Mouse (Mus musculus): Measurements from ENCODE around the gene Cntnap1. TPM values are rescaled to one million over a fixed set of nuclear protein-coding genes. Genes with fewer than 3 reads are reported as not detected.

The Cntnap1 gene
- polyA plus RNA-seq, 1 experiment from 2014 or later = 1.2 TPM

- Histone ChIP-seq H3K9me3 (no peaks in the 10 kb centered on the region), H3K27ac (no peak overlapping the region), H3K4me2 (peak overlapping the region; percentile 70), H3K9ac (no peak overlapping the region), H3K36me3 (peaks cover 53% of the 10 kb centered on the region), H3K27me3 (peaks cover 85% of the 10 kb centered on the region), H3K4me3 (peak overlapping the region; percentile 42), H3K4me1 (peaks cover 45% of the 10 kb centered on the region)
- 0 out of 2 replicates have a peak, but pooled peaks have one; percentile 27 for ATAC-seq (ENCODE audit: insufficient number of reproducible peaks, insufficient read depth, low FRiP score, low TSS enrichment, low read depth)
- WGBS = 15% methylated on average over 35 of the region's 35 CpGs
Observed at GRCm38 (mm10) chr11:101164677-101165580, 5.4 kb upstream of the Cntnap1 start.

- Histone ChIP-seq H3K27ac (no peak overlapping the region), H3K27me3 (peaks cover 92% of the 10 kb centered on the region), H3K9me3 (no peaks in the 10 kb centered on the region), H3K36me3 (peaks cover 49% of the 10 kb centered on the region), H3K9ac (no peak overlapping the region), H3K4me3 (peak overlapping the region; percentile 7; the same call in 1 of the 2 replicates), H3K4me1 (peaks cover 53% of the 10 kb centered on the region), H3K4me2 (0 out of 2 replicates have a peak overlapping the region, but pooled peaks have one; percentile 14)
- no peak for ATAC-seq (ENCODE audit: insufficient number of reproducible peaks, insufficient read depth, low FRiP score, low TSS enrichment, low read depth)
- WGBS = 37% methylated on average over 14 of the region's 14 CpGs
Observed at GRCm38 (mm10) chr11:101166357-101166756, 4.0 kb upstream of the Cntnap1 start.

GRCm38 (mm10) chr11:101167211-101167962 is 2.9 kb upstream of the Cntnap1 start:
- Histone ChIP-seq H3K36me3 (peaks cover 39% of the 10 kb centered on the region), H3K4me1 (peaks cover 60% of the 10 kb centered on the region)
- WGBS = 50% methylated on average over 19 of the region's 19 CpGs

GRCm38 (mm10) chr11:101167963-101168300 is 2.4 kb upstream of the Cntnap1 start:
- Histone ChIP-seq H3K4me1 (peaks cover 63% of the 10 kb centered on the region), H3K4me2 (no peak overlapping the region), H3K9ac (no peak overlapping the region), H3K9me3 (no peaks in the 10 kb centered on the region), H3K4me3 (0 out of 2 replicates have a peak overlapping the region, but pooled peaks have one; percentile 1), H3K27ac (no peak overlapping the region), H3K27me3 (peaks cover 79% of the 10 kb centered on the region), H3K36me3 (peaks cover 35% of the 10 kb centered on the region)
- WGBS = 51% methylated on average over 8 of the region's 8 CpGs
- ATAC-seq (ENCODE audit: insufficient number of reproducible peaks, insufficient read depth, low FRiP score, low TSS enrichment, low read depth) = no peak

More at GRCm38 (mm10) chr11:101167211-101167962, 2.9 kb upstream of the Cntnap1 start:
- 0 out of 2 replicates have a peak overlapping the region, but pooled peaks have one; percentile 9 for H3K4me3 ChIP-seq
- no peaks in the 10 kb centered on the region for H3K9me3 ChIP-seq
- no peak for ATAC-seq (ENCODE audit: insufficient number of reproducible peaks, insufficient read depth, low FRiP score, low TSS enrichment, low read depth)
- H3K9ac ChIP-seq = no peak overlapping the region
- peaks cover 83% of the 10 kb centered on the region for H3K27me3 ChIP-seq
- H3K4me2 ChIP-seq = no peak overlapping the region
- no peak overlapping the region for H3K27ac ChIP-seq

GRCm38 (mm10) chr11:101168301-101168980 is 1.9 kb upstream of the Cntnap1 start:
- ATAC-seq (ENCODE audit: insufficient number of reproducible peaks, insufficient read depth, low FRiP score, low TSS enrichment, low read depth) = no peak
- peaks cover 79% of the 10 kb centered on the region for H3K27me3 ChIP-seq
- H3K27ac ChIP-seq = no peak overlapping the region
- H3K9me3 ChIP-seq = no peaks in the 10 kb centered on the region
- peak overlapping the region; percentile 92 for H3K4me2 ChIP-seq
- WGBS = 59% methylated on average over 15 of the region's 18 CpGs
- H3K9ac ChIP-seq = no peak overlapping the region
- peaks cover 66% of the 10 kb centered on the region for H3K4me1 ChIP-seq
- H3K4me3 ChIP-seq = 0 out of 2 replicates have a peak overlapping the region, but pooled peaks have one; percentile 1
- peaks cover 30% of the 10 kb centered on the region for H3K36me3 ChIP-seq

- peak overlapping the region; percentile 76 for H3K4me3 ChIP-seq
- H3K4me2 ChIP-seq = peak overlapping the region; percentile 92
- peaks cover 24% of the 10 kb centered on the region for H3K36me3 ChIP-seq
- peaks cover 79% of the 10 kb centered on the region for H3K27me3 ChIP-seq
- ATAC-seq (ENCODE audit: insufficient number of reproducible peaks, insufficient read depth, low FRiP score, low TSS enrichment, low read depth) = no peak
- peaks cover 66% of the 10 kb centered on the region for H3K4me1 ChIP-seq
- no peak overlapping the region for H3K27ac ChIP-seq
- H3K9me3 ChIP-seq = no peaks in the 10 kb centered on the region
- peak overlapping the region; percentile 79 for H3K9ac ChIP-seq
- WGBS = 14% methylated on average over 17 of the region's 17 CpGs
Observed at GRCm38 (mm10) chr11:101169301-101170107, 819 bp upstream of the Cntnap1 start.

GRCm38 (mm10) chr11:101170811-101171610 is 688 bp downstream of the Cntnap1 start, which contains the start of gene Plekhh3:
Gene Plekhh3 (minus strand): TSS chr11:101171351.
- Histone ChIP-seq H3K4me3 (peak within 1 kb of the TSS; percentile 76), H3K27me3 (peaks cover 78% of the 10 kb centered on the region), H3K4me2 (peak within 1 kb of the TSS; percentile 92), H3K27ac (peak within 1 kb of the TSS; percentile 87), H3K9me3 (no peaks in the 10 kb centered on the region), H3K36me3 (peaks cover 18% of the 10 kb centered on the region), H3K9ac (peak within 1 kb of the TSS; percentile 79), H3K4me1 (peaks cover 66% of the 10 kb centered on the region)
- ATAC-seq (ENCODE audit: insufficient number of reproducible peaks, insufficient read depth, low FRiP score, low TSS enrichment, low read depth) = peak; percentile 94
- under 1% methylated on average over 50 of the region's 50 CpGs for WGBS

GRCm38 (mm10) chr11:101171721-101172433 is 1.6 kb downstream of the Cntnap1 start:
- H3K4me2 ChIP-seq = peak overlapping the region; percentile 92
- H3K36me3 ChIP-seq = peaks cover 11% of the 10 kb centered on the region
- peaks cover 78% of the 10 kb centered on the region for H3K27me3 ChIP-seq
- H3K9ac ChIP-seq = peak overlapping the region; percentile 71
- H3K4me3 ChIP-seq = peak overlapping the region; percentile 76
- peak overlapping the region; percentile 87 for H3K27ac ChIP-seq
- no peak for ATAC-seq (ENCODE audit: insufficient number of reproducible peaks, insufficient read depth, low FRiP score, low TSS enrichment, low read depth)
- peaks cover 74% of the 10 kb centered on the region for H3K4me1 ChIP-seq
- H3K9me3 ChIP-seq = no peaks in the 10 kb centered on the region
- WGBS = under 1% methylated on average over 31 of the region's 31 CpGs

GRCm38 (mm10) chr11:101172434-101172815 is 2.1 kb downstream of the Cntnap1 start:
- Histone ChIP-seq H3K4me2 (peak overlapping the region; percentile 92), H3K27ac (peak overlapping the region; percentile 87), H3K4me3 (peak overlapping the region; percentile 76), H3K27me3 (peaks cover 78% of the 10 kb centered on the region), H3K9me3 (no peaks in the 10 kb centered on the region), H3K36me3 (peaks cover 6% of the 10 kb centered on the region), H3K9ac (peak overlapping the region; percentile 71), H3K4me1 (peaks cover 80% of the 10 kb centered on the region)
- WGBS = 8% methylated on average over 5 of the region's 5 CpGs
- no peak for ATAC-seq (ENCODE audit: insufficient number of reproducible peaks, insufficient read depth, low FRiP score, low TSS enrichment, low read depth)
